Mouse (Mus musculus): ENCODE measurements at regions not wholly inside any gene's neighbourhood (a gene's known extent, or its start where the extent isn't known, plus 50 kb on each side); places are given as distances from the start of the nearest gene placed in this dataset.

GRCm38 (mm10) chr1:47448737-47449489 is 556.3 kb upstream of the Slc39a10 start:
- no peak for TF ChIP-seq POLR2A (IDR thresholded peaks at IDR 0.05; ENCODE audit: low read depth, low read length)
- no peak for TF ChIP-seq CTCF (IDR thresholded peaks at IDR 0.05; ENCODE audit: extremely low read depth, insufficient read length, insufficient replicate concordance, low read depth, low read length)
